12 mouse cellular contexts compared by ENCODE assay signal in genomic region chr6:142394669-142395068, GRCm38 (mm10). TPM values are rescaled to one million over a fixed set of nuclear protein-coding genes. Genes with fewer than 3 reads are reported as not detected.
DNase-seq lines count a peak whose midpoint lies in the region; ATAC-seq lines count a peak whose summit lies in the region.
"Had no signal": no experiment of that assay in that cellular context is flagged by ENCODE, and none has a peak within 500 bp of the region (broad histone marks: within the 10 kb centered on the region; RNA-seq: fewer than 3 reads in every experiment).

No protein-coding gene starts in this region.

- no peaks in the 10 kb centered on the region for H3K4me1 ChIP-seq in heart, embryonic 10.5 days
- no peaks in the 10 kb centered on the region for H3K4me1 ChIP-seq in limb, embryonic 10.5 days

- WGBS in heart, embryonic 10.5 days = 82% methylated on average over 5 of the region's 5 CpGs
- WGBS in limb, embryonic 10.5 days = 91% methylated on average over 5 of the region's 5 CpGs

- H3K9me3 ChIP-seq in heart, embryonic 10.5 days = no peaks in the 10 kb centered on the region
- no peaks in the 10 kb centered on the region for H3K9me3 ChIP-seq in limb, embryonic 10.5 days (replicated peaks)
- H3K9me3 ChIP-seq: limb, embryonic 13.5 days had no signal

- no peak for ATAC-seq in erythroid progenitor cell, adult 5-6 weeks (replicated peaks; ENCODE audit: low FRiP score, poor library complexity, severe bottlenecking)

- H3K4me3 ChIP-seq in heart, embryonic 10.5 days = no peak overlapping the region
- H3K4me3 ChIP-seq in limb, embryonic 10.5 days = no peak overlapping the region
- H3K4me3 ChIP-seq: heart, adult 2 months; limb, embryonic 13.5 days had no signal

- H3K27ac ChIP-seq in heart, embryonic 10.5 days = no peak overlapping the region
- no peak overlapping the region for H3K27ac ChIP-seq in limb, embryonic 10.5 days
- H3K27ac ChIP-seq: heart, adult 2 months; hindbrain, embryonic 14.5 days; limb, embryonic 13.5 days had no signal

- intact Hi-C loops in heart, postnatal 10 days (cut with DNase I) = no loop called here

- peaks cover 38% of the 10 kb centered on the region for H3K36me3 ChIP-seq in heart, embryonic 10.5 days
- H3K36me3 ChIP-seq in limb, embryonic 10.5 days = peaks cover 59% of the 10 kb centered on the region

- no peaks in the 10 kb centered on the region for H3K27me3 ChIP-seq in heart, embryonic 10.5 days (ENCODE audit: insufficient read depth, poor library complexity, severe bottlenecking)
- no peaks in the 10 kb centered on the region for H3K27me3 ChIP-seq in limb, embryonic 10.5 days (ENCODE audit: low read depth, poor library complexity, severe bottlenecking)
- H3K27me3 ChIP-seq: limb, embryonic 13.5 days had no signal

- DNase-seq in heart, postnatal 10 days = peak; percentile 11 to 16
- DNase-seq in heart, embryonic 10.5 days (ENCODE audit: low spot score) = no peak
- DNase-seq in brain, adult 2 months (ENCODE audit: low read depth, low spot score) = peak; percentile 57
- peak; percentile 19 for DNase-seq in cerebellum, adult 8-10 months
- DNase-seq in layer of hippocampus, adult 9-11 months = peak; percentile 62
- DNase-seq in thymus, postnatal 10 days (ENCODE audit: low spot score in 2 of 2) = no peak
- no peak for DNase-seq in limb, embryonic 10.5 days (ENCODE audit: low spot score)
- DNase-seq: kidney, postnatal 10 days had no signal

RNA-seq across cellular contexts. Expression of gene Golt1b, which starts 7.6 kb away (rescaled TPM):
- 10 to 100 TPM; 22.2 to 25.1 TPM for total RNA-seq in heart, postnatal 10 days (2021)
- 100 and 102 TPM in 2 replicates for polyA plus RNA-seq in heart, embryonic 10.5 days (2016; fragmentation: Nextera tagmentation; extraction: Ambion mirVana)
- polyA plus RNA-seq in limb, embryonic 10.5 days (2016; fragmentation: Nextera tagmentation; extraction: Ambion mirVana) = 115 and 125 TPM in 2 replicates
- 13.8 and 19.5 TPM in 2 replicates for total RNA-seq in erythroid progenitor cell, adult 5-6 weeks (2015; ENCODE audit: low replicate concordance)
- 19.9 and 30.9 TPM in 2 replicates for total RNA-seq in erythroid progenitor cell, adult 5-6 weeks (2017; ENCODE audit: low replicate concordance)

RNA-seq across cellular contexts. Expression of gene Recql, which starts 7.8 kb away (rescaled TPM):
- 10 to 100 TPM; 10.7 to 13.0 TPM for total RNA-seq in heart, postnatal 10 days (2021)
- 27.9 and 28.0 TPM in 2 replicates for polyA plus RNA-seq in heart, embryonic 10.5 days (2016; fragmentation: Nextera tagmentation; extraction: Ambion mirVana)
- polyA plus RNA-seq in limb, embryonic 10.5 days (2016; fragmentation: Nextera tagmentation; extraction: Ambion mirVana) = 30.0 and 31.5 TPM in 2 replicates
- total RNA-seq in erythroid progenitor cell, adult 5-6 weeks (2015; ENCODE audit: low replicate concordance) = 23.1 and 52.6 TPM in 2 replicates
- total RNA-seq in erythroid progenitor cell, adult 5-6 weeks (2017; ENCODE audit: low replicate concordance) = 17.1 and 23.3 TPM in 2 replicates

RNA-seq across cellular contexts. Expression of gene Spx, which starts 18.6 kb away (rescaled TPM):
- total RNA-seq in heart, postnatal 10 days (2021) = not detected
- polyA plus RNA-seq in heart, embryonic 10.5 days (2016; fragmentation: Nextera tagmentation; extraction: Ambion mirVana) = 0.52 and 0.83 TPM in 2 replicates
- 0.54 and 0.78 TPM in 2 replicates for polyA plus RNA-seq in limb, embryonic 10.5 days (2016; fragmentation: Nextera tagmentation; extraction: Ambion mirVana)
- not detected in 2 replicates for total RNA-seq in erythroid progenitor cell, adult 5-6 weeks (2015; ENCODE audit: low replicate concordance)
- total RNA-seq in erythroid progenitor cell, adult 5-6 weeks (2017; ENCODE audit: low replicate concordance) = 1.7 TPM in 1 of 2 replicates, not detected in the other
- total RNA-seq: heart, adult 2 months had no signal

RNA-seq across cellular contexts. Expression of gene Pyroxd1, which starts 49.2 kb away (rescaled TPM):
- total RNA-seq in heart, postnatal 10 days (2021) = 10 to 100 TPM in 1 of 2 experiments, 1 to 10 TPM in 1; 9.5 to 12.4 TPM
- polyA plus RNA-seq in heart, embryonic 10.5 days (2016; fragmentation: Nextera tagmentation; extraction: Ambion mirVana) = 13.8 and 14.3 TPM in 2 replicates
- polyA plus RNA-seq in limb, embryonic 10.5 days (2016; fragmentation: Nextera tagmentation; extraction: Ambion mirVana) = 13.5 and 17.0 TPM in 2 replicates
- total RNA-seq in erythroid progenitor cell, adult 5-6 weeks (2015; ENCODE audit: low replicate concordance) = 3.6 and 7.1 TPM in 2 replicates
- total RNA-seq in erythroid progenitor cell, adult 5-6 weeks (2017; ENCODE audit: low replicate concordance) = 1.5 and 4.8 TPM in 2 replicates

Comparison
In these comparisons a context has a peak if more than half of its experiments do, and no peak if none do; other contexts are left out.
1. DNase-seq: peak in heart, postnatal 10 days (2 of 2), brain, adult 2 months (single experiment), cerebellum, adult 8-10 months (single experiment) and layer of hippocampus, adult 9-11 months (single experiment); none in heart, embryonic 10.5 days (single experiment), thymus, postnatal 10 days (0 of 2) and limb, embryonic 10.5 days (single experiment).